21 mouse cellular contexts compared by ENCODE assay signal in the genomic region with DNA sequence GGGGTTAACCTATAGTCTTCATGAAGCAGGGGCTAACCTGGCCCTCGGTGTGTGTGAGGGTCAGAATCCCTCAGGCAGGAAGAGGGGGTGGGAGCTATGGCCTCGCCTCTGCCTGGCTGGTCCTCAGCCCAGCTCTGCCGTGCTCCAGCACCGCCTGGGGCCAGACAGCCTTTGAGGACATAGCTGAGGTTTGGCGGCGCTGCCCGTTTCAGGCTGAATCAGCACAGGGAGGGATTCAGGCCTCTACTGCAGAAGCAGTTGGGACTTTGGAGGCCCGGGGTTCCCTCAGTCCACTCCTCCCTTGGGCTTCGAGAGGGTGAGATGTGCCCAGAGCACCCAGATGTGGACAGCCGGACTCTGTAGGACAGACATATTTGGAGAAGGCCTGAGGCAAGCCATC. TPM values are rescaled to one million over a fixed set of nuclear protein-coding genes. Genes with fewer than 3 reads are reported as not detected.
"Had no signal": no experiment of that assay in that cellular context is flagged by ENCODE, and none has a peak within 500 bp of the region (broad histone marks: within the 10 kb centered on the region; RNA-seq: fewer than 3 reads in every experiment).

No protein-coding gene starts in this region.

- H3K9ac ChIP-seq: limb, embryonic 13.5 days; liver, embryonic 12.5 days; lung, embryonic 14.5 days had no signal

- H3K9me3 ChIP-seq: limb, embryonic 13.5 days; liver, embryonic 12.5 days; midbrain, embryonic 10.5 days; neural tube, embryonic 12.5 days had no signal

- H3K27ac ChIP-seq: kidney, postnatal 0 days; limb, embryonic 13.5 days; liver, embryonic 12.5 days; midbrain, embryonic 10.5 days; neural tube, embryonic 12.5 days had no signal

- DNase-seq: kidney, postnatal 36 days; layer of hippocampus, adult 9-11 months; layer of hippocampus, postnatal 36 days; lung, embryonic 14.5 days; lung, postnatal 10 days; lung, postnatal 4 days; midbrain, embryonic 14.5 days; retina, postnatal 1 day; right cerebral cortex, postnatal 4 days; spleen, adult 18-20 months; thymus, adult 18-20 months; thymus, postnatal 14 days had no signal

- H3K4me2 ChIP-seq: limb, embryonic 13.5 days; liver, embryonic 12.5 days; lung, embryonic 14.5 days; neural tube, embryonic 12.5 days had no signal

- H3K4me3 ChIP-seq: limb, embryonic 13.5 days; liver, embryonic 12.5 days; midbrain, embryonic 10.5 days; neural tube, embryonic 12.5 days had no signal

- H3K36me3 ChIP-seq: limb, embryonic 13.5 days; liver, embryonic 12.5 days had no signal

RNA-seq across cellular contexts. Expression of a gene that starts 11.4 kb away (rescaled TPM):
- total RNA-seq: megakaryocyte, adult 5-6 weeks; monocyte, adult 5-6 weeks; neutrophil, adult 5-6 weeks had no signal
- polyA plus RNA-seq: liver, embryonic 16.5 days had no signal

RNA-seq across cellular contexts. Expression of a gene that starts 26.4 kb away (rescaled TPM):
- total RNA-seq: megakaryocyte, adult 5-6 weeks; monocyte, adult 5-6 weeks; neutrophil, adult 5-6 weeks had no signal
